Mouse (Mus musculus) limb, embryonic 11.5 days (tissue): ENCODE results near the gene Canx. TPM values are rescaled to one million over a fixed set of nuclear protein-coding genes. Genes with fewer than 3 reads are reported as not detected.

Experiments used
- ATAC-seq: fragments of 200-750 bp; cut with Nextera tagmentation; 2 replicates; pipeline ENCODE4 v1.8.0; 2017; ENCODE audit warnings: low read depth; ENCODE audit not compliant: insufficient number of reproducible peaks, low FRiP score, low TSS enrichment
- DNase-seq: peaks from one replicate; pipeline ENCODE4 v3.0.0-alpha.2; 2015; ENCODE audit warnings: low spot score
- H3K27ac ChIP-seq: fragments of 300-500 bp; sonication (generic); replicated peaks from 2 replicates; pipeline ENCODE4 v1.5.1; 2014; ENCODE audit warnings: low read depth, mild to moderate bottlenecking, low read length
- H3K27me3 ChIP-seq: fragments of 300-500 bp; sonication (generic); 2 replicates; pipeline ENCODE4 v1.6.1; 2014; ENCODE audit warnings: mild to moderate bottlenecking, low read length, mixed read lengths; ENCODE audit not compliant: control insufficient read depth, insufficient read depth
- H3K36me3 ChIP-seq: fragments of 300-500 bp; sonication (generic); 2 replicates; pipeline ENCODE4 v1.6.1; 2014; ENCODE audit warnings: mild to moderate bottlenecking, low read length, moderate library complexity, mixed read lengths; ENCODE audit not compliant: control insufficient read depth, insufficient read depth
- H3K4me1 ChIP-seq: fragments of 300-500 bp; sonication (generic); 2 replicates; pipeline ENCODE4 v1.6.1; 2014; ENCODE audit warnings: low read length, mixed read lengths; ENCODE audit not compliant: control insufficient read depth, insufficient read depth
- H3K4me2 ChIP-seq: fragments of 300-500 bp; sonication (generic); 2 replicates; pipeline ENCODE4 v1.6.1; 2014; ENCODE audit warnings: low read depth, mild to moderate bottlenecking, moderate library complexity; ENCODE audit not compliant: severe bottlenecking
- H3K4me3 ChIP-seq: fragments of 300-500 bp; sonication (generic); 2 replicates; pipeline ENCODE4 v1.5.1; 2014; ENCODE audit warnings: low read depth, low read length
- H3K9ac ChIP-seq: fragments of 300-500 bp; sonication (generic); 2 replicates; pipeline ENCODE4 v1.6.1; 2014; ENCODE audit warnings: mild to moderate bottlenecking, low read length
- H3K9me3 ChIP-seq: fragments of 300-500 bp; sonication (generic); 2 replicates; pipeline ENCODE4 v1.6.1; 2016; ENCODE audit warnings: low read length; ENCODE audit not compliant: control insufficient read depth
- WGBS: fragments of 180-500 bp; shearing (Covaris S2); extraction: QIAGEN DNeasy Blood & Tissue Kit; methylation state at CpG from one replicate; pipeline ENCODE4 v1.1.7; 2014; 5-methylcytosine and 5-hydroxymethylcytosine counted together
- polyA plus RNA-seq: library from polyadenylated mRNA; unstranded; fragments of >200 nt; fragmentation: Nextera tagmentation; extraction: Ambion mirVana; gene quantifications from 2 replicates; pipeline ENCODE4 v1.2.1, GENCODE M21; 2014

Canx gene
- polyA plus RNA-seq, 1 experiment from 2014 or later: 250 TPM

- H3K9me3 ChIP-seq: no peaks in the 10 kb centered on the region
- H3K27me3 ChIP-seq: no peaks in the 10 kb centered on the region
- DNase-seq (no peak), ATAC-seq (no peak)
- H3K4me1 ChIP-seq: no peaks in the 10 kb centered on the region
- WGBS: 93% methylated on average over 6 of the region's 6 CpGs
- no peak overlapping the region for H3K4me3 ChIP-seq
- H3K27ac ChIP-seq: no peak overlapping the region
- H3K36me3 ChIP-seq: peaks cover 8% of the 10 kb centered on the region; the same call in 1 of the 2 replicates
- no peak overlapping the region for H3K9ac ChIP-seq
- no peak overlapping the region for H3K4me2 ChIP-seq
These were observed 47.8 kb downstream of the Canx start for GRCm38 (mm10) chr11:50277706-50278105.

DNA sequence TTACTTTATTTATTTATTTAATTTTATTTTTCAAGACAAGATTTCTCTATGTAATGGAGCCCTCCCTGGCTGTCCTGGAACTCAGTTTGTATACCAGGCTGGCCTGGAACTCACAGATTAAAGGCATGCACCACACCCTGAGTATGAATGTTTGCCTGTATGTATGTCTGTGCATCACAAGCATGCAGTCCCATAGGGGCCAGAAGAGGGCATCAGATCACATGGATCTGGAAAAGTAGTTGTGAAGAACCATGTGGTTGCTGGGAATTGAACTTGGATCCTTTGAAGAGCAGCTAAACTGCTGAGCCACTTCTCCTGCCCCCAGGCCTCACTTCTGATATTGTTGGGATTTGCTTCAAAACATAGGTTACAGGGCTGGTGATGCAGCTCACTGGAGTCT lies 48.4 kb downstream of the Canx start:
- no peak overlapping the region for H3K27ac ChIP-seq
- ATAC-seq (no peak), DNase-seq (no peak)
- H3K4me1 ChIP-seq: no peaks in the 10 kb centered on the region
- no peak overlapping the region for H3K4me2 ChIP-seq
- no peak overlapping the region for H3K4me3 ChIP-seq
- H3K27me3 ChIP-seq: no peaks in the 10 kb centered on the region
- peaks cover 8% of the 10 kb centered on the region; the same call in 1 of the 2 replicates for H3K36me3 ChIP-seq
- no peak overlapping the region for H3K9ac ChIP-seq
- no peaks in the 10 kb centered on the region for H3K9me3 ChIP-seq

DNA sequence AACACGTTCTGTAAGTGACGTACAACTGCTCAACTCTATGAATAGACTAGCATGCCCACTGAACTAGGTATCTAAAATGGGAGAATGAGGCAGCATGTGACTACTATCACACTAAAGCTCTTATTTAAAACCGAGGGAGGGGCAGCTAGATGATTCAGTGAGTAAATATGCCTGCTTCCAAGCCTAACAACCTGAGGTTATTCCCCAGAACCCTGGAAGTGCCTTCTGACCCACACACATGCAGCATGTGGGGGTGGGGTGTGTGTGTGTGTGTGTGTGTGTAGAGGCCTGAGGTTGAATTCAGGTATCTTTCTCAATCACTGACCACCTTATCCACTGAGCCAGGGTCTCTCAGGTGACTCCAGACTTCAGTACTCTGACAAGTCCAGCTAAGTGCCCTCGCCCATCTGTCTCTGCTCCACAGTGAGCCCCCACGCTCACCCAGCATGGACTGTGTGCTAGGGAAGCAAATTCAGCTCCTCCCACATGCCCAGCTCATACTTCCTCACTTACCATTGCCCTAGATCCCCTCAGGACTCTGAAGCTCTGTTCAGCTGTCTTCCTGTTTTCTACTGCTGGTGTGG lies 49.8 kb downstream of the Canx start:
- WGBS: 92% methylated on average over 5 of the region's 5 CpGs
- Histone ChIP-seq H3K4me3 (no peak overlapping the region), H3K27ac (no peak overlapping the region), H3K4me2 (no peak overlapping the region), H3K4me1 (no peaks in the 10 kb centered on the region), H3K36me3 (peaks cover 5% of the 10 kb centered on the region; the same call in 1 of the 2 replicates), H3K9ac (no peak overlapping the region), H3K27me3 (no peaks in the 10 kb centered on the region), H3K9me3 (no peaks in the 10 kb centered on the region)
- DNase-seq (no peak), ATAC-seq (no peak)

- no peak overlapping the region for H3K4me3 ChIP-seq
- no peak overlapping the region for H3K27ac ChIP-seq
- ATAC-seq: no peak
- H3K27me3 ChIP-seq: no peaks in the 10 kb centered on the region
- no peaks in the 10 kb centered on the region for H3K4me1 ChIP-seq
- H3K9me3 ChIP-seq: no peaks in the 10 kb centered on the region
- no peak overlapping the region for H3K4me2 ChIP-seq
- no peak for DNase-seq
- H3K36me3 ChIP-seq: peaks cover 4% of the 10 kb centered on the region; the same call in 1 of the 2 replicates
- 95% methylated on average over 2 of the region's 2 CpGs for WGBS
- H3K9ac ChIP-seq: no peak overlapping the region
These were observed 50.4 kb downstream of the Canx start for GRCm38 (mm10) chr11:50275077-50275476.

DNA sequence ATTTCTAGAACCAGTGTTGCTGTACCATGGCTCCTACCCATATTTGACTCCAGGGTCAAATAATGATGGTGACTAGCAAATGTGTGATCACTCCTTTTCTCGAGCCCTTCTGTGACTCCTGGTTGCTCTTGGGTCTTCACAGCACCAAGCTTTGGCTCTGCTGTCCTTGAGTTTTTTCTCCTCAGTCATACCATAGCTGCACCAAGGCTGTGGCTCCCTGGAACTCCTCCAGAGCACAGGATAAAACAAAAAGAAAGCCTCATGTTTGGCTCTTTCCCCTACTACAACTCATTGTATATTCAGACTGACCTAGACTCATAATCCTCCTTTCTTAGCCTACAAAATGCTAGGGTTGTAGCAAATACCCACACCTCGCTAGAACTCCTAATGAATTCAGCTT lies 52.7 kb downstream of the Canx start:
- H3K4me3 ChIP-seq: no peak overlapping the region
- no peaks in the 10 kb centered on the region for H3K4me1 ChIP-seq
- H3K36me3 ChIP-seq: peaks cover 4% of the 10 kb centered on the region
- no peaks in the 10 kb centered on the region for H3K9me3 ChIP-seq
- no peak overlapping the region for H3K9ac ChIP-seq
- WGBS: 90% methylated on average over 2 of the region's 2 CpGs
- H3K27me3 ChIP-seq: no peaks in the 10 kb centered on the region
- no peak overlapping the region for H3K27ac ChIP-seq
- H3K4me2 ChIP-seq: no peak overlapping the region
- DNase-seq (no peak), ATAC-seq (no peak)

- no peaks in the 10 kb centered on the region for H3K4me1 ChIP-seq
- DNase-seq (no peak), ATAC-seq (no peak)
- no peaks in the 10 kb centered on the region for H3K27me3 ChIP-seq
- no peak overlapping the region for H3K4me2 ChIP-seq
- H3K9ac ChIP-seq: no peak overlapping the region
- WGBS: 100% methylated on average over 1 of the region's 1 CpGs
- H3K9me3 ChIP-seq: no peaks in the 10 kb centered on the region
- no peak overlapping the region for H3K27ac ChIP-seq
- H3K4me3 ChIP-seq: no peak overlapping the region
- peaks cover 16% of the 10 kb centered on the region for H3K36me3 ChIP-seq
These were observed 55.6 kb downstream of the Canx start for GRCm38 (mm10) chr11:50269885-50270284.

DNA sequence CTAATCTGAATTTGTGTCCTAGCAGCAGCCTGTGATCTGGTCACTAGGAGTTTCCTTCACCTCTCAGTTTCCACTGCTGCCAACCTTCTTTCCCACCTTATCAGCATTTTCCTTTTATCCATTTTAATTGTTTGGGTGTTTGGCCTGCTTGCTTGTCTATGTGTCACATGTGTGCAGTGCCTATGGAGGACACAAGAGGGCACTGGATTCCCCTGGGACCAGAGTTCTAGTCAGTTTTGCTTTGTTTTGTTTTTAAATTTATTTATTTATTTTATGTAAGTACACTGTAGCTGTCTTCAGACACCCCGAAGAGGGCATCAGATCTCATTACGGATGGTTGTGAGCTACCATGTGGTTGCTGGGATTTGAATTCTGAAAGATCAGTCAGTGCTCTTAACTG lies 56.3 kb downstream of the Canx start:
- Histone ChIP-seq H3K27ac (no peak overlapping the region), H3K36me3 (peaks cover 19% of the 10 kb centered on the region), H3K4me1 (no peaks in the 10 kb centered on the region), H3K9me3 (no peaks in the 10 kb centered on the region), H3K9ac (no peak overlapping the region), H3K4me2 (no peak overlapping the region), H3K4me3 (no peak overlapping the region), H3K27me3 (no peaks in the 10 kb centered on the region)
- WGBS: 92% methylated on average over 2 of the region's 2 CpGs
- ATAC-seq: no peak
- DNase-seq: peak; percentile 37

- H3K27me3 ChIP-seq: no peaks in the 10 kb centered on the region
- 91% methylated on average over 3 of the region's 3 CpGs for WGBS
- DNase-seq: no peak
These were observed 58.5 kb downstream of the Canx start for GRCm38 (mm10) chr11:50266997-50267396.

DNA sequence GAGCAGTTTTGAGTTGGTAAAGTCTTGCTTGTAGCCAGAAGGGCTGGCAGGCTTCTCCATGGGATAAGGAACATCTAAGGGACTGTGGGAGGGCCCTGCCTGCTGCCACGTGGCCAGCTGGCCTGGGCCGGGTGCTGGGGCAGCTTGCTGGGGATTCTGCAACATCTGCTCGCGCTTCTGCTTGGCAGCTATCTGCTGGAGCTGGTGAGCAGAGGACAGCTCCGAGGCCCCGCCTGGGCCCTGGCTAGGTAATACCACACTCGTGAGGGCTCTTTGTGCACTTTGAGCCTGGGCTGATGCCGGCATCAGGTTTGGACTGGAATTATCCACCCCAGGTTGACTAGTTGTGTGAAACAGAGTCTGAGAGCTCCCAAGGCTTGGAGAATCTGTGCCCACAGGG lies 59.5 kb downstream of the Canx start:
- Histone ChIP-seq H3K36me3 (peaks cover 33% of the 10 kb centered on the region), H3K9ac (no peak overlapping the region), H3K27ac (no peak overlapping the region), H3K4me2 (no peak overlapping the region), H3K4me3 (no peak overlapping the region), H3K27me3 (no peaks in the 10 kb centered on the region), H3K4me1 (no peaks in the 10 kb centered on the region), H3K9me3 (no peaks in the 10 kb centered on the region)
- ATAC-seq (no peak), DNase-seq (no peak)
- WGBS: 85% methylated on average over 8 of the region's 8 CpGs

More at GRCm38 (mm10) chr11:50266997-50267396, 58.5 kb downstream of the Canx start:
- Histone ChIP-seq H3K4me3 (no peak overlapping the region), H3K27ac (no peak overlapping the region), H3K4me1 (no peaks in the 10 kb centered on the region), H3K4me2 (no peak overlapping the region), H3K9me3 (no peaks in the 10 kb centered on the region), H3K9ac (no peak overlapping the region), H3K36me3 (peaks cover 29% of the 10 kb centered on the region)
- ATAC-seq: no peak
